Mouse (Mus musculus) T-cell, adult 2 months (primary cell): Measurements from ENCODE around the gene Tm6sf1.

Experiments
- DNase-seq: peaks from one replicate; pipeline ENCODE4 v3.0.0; 2022; ENCODE audit warnings: low spot score

Gene Tm6sf1

DNA sequence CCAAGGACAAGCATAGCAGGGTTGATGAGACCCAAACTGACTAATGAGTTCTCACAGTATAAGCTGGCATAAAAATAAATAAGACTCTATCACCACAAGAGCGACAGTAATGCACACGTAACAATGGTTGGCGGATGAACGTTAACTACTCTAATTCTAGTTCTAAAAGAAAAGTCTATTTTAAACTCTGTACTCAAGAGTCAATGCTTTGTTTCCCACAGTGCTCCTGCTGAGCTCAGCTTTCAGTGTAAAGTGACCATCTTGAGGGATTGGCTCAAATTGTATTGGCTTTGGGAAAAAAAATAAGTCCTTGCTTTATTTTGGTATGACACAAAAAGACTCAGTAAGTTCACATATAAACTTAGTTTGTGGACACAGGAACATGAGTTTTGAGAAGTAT lies 26.3 kb downstream of the Tm6sf1 start:
- no peak for DNase-seq

DNA sequence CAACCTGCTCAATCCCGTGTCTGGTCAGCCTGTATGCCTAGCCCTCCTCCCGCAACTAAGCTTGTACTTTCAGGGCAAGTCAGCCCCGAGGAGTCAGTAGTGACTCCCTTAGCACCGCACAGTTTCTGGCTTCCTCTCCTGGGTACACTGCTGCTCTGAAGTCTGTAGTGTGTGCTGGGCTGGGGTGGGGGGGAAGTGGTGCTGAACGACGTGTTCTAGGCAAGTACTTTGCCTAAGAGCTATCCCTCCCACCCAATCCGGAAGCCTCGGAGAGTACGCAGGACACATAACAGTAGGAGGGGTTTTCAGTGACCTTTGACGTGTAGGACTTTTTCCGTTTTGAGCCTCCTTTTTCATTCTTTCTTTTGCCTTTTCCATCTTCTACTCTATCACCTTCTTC lies 40.6 kb downstream of the Tm6sf1 start:
- no peak for DNase-seq

DNA sequence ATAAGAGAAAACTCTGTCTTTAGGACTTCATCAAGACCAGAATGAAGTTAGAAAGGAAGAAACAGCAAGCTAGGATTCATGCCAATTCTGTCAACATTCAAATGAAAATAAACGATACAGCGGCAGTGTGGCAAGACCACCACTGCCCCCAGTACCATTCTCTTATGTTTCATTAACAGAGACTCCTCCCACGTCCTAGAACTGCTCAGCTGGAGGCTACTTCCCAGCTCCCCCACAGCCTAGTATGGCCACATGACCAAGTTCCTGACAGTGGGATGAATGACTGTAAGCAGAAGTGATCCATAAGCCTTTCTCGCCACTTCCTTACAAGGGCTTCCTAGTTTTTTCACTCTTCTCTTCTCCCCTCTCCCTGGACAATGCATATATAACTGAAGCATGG lies 45.3 kb downstream of the Tm6sf1 start:
- no peak for DNase-seq

- no peak for DNase-seq
Observed at GRCm38 (mm10) chr7:81904926-81905325, 46.1 kb downstream of the Tm6sf1 start.

DNA sequence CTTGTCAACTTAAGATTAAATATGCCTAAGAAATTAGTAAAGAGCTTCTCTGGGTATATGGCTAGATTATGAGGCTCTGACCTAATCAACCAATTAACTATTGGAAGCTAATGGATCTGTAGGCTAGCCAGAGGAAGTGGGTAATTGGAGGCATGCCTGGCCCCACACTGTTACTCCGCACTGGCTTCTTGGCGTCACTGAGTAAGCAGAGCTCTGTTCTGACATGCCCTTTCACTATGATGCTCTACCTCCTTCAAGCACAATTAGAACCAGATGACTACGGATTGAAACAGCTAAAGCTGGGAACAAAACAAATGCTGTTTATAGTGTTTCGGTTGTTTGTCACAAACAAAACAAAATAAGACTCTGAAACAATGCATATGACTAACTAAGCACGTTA lies 59.5 kb downstream of the Tm6sf1 start:
- no peak for DNase-seq

DNA sequence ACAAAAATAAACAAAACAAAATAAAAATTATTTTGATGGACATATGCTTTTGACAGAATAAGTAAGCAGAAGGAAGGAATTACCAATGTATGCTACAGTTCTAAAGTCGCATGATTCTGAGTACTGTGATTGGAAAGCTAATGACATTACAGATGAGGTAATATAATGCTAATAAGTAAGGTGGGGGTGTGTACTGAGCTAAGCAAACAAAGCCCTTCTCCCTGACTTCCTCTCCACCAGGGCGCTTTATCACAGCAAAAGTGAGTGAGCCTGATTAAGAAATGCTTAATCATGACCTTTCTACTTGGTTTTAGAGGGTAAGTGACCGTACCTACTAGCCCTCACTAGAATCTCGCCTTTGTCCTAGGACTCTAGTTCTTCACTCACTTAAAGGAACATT lies 61.5 kb downstream of the Tm6sf1 start:
- no peak for DNase-seq

DNA sequence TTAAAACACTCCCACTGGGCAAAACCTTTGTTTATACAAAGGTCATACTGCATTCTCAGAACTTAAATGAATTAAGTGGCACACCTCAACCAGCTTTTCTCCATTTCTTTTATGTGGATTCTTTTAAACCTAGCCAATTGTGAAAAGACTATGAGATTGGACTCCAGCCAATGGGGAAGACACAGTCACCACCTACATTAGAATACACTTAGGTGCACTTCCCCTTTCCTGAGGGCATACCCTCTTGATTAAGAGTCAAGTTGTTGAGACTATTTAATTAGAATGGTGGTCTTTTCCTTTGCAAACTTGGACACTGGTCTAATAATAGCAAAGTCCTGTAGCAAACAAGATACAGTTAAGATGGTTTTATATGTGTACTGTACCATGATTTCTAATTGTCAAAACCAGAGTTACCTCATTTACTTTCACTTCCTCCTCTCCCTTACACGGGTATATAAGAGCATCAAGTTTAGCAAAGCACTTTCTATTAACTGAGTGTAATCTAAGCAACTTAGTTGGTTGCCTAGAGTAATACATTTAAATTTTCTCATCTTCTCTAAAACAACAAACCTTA lies 62.7 kb downstream of the Tm6sf1 start:
- no peak for DNase-seq

- peak; percentile 50 for DNase-seq
Observed at GRCm38 (mm10) chr7:81928998-81929397, 70.2 kb downstream of the Tm6sf1 start.

DNA sequence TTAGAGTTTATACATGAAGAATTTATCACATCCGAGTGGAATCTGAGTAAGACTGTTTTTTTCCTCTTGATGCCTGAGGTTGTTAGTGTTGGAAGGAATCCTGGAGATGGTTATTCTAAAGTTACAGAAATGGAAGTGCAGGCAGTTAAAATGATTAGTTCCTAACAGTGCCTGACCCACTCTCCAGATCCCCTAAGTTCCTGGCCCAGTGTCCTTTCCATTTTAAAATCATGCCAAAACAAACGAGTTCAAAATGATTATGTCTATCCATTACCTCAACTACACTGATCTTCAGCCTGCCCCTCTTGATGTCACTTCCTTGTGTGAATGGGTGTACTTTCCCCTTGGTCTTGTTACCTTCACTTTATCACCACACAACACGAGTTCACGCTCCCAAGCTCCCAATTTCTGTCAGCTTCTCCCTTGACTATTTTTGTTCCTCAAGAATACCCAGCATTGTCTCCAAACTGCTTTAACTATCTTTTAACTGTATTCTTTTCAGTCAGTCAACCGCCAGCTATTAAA lies 73.8 kb downstream of the Tm6sf1 start:
- DNase-seq, result peak; percentile 56

DNA sequence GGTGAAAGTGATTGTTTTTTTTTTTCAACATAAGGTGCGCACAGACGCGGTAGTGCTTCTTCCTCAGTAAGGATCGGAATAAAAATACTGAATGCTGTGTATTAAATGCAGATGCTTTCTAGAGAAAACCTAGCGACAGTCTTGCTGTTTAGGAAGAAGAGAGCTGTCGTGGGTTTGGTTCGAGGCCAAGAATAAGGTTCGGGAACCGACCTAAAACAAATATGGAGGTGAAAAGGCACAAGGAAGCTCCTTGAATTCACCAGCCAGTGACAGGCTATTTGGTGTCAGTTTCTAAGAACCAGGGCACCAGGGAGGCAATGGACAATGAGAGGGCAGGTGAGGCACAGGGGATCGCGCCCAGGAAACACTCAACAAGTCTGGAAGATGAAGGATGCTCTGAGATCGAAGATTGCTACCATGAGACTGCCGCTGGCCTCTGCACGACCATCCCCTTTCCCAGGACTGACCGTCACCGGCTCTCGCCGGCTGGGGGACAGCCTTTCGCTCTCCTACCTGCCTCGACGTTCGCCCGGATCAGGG lies 74.3 kb downstream of the Tm6sf1 start:
- DNase-seq, result no peak

GRCm38 (mm10) chr7:81933601-81934266 lies 74.9 kb downstream of the Tm6sf1 start:
- DNase-seq, result peak; percentile 61
